8 mouse cellular contexts compared by ENCODE assay signal in the genomic region with DNA sequence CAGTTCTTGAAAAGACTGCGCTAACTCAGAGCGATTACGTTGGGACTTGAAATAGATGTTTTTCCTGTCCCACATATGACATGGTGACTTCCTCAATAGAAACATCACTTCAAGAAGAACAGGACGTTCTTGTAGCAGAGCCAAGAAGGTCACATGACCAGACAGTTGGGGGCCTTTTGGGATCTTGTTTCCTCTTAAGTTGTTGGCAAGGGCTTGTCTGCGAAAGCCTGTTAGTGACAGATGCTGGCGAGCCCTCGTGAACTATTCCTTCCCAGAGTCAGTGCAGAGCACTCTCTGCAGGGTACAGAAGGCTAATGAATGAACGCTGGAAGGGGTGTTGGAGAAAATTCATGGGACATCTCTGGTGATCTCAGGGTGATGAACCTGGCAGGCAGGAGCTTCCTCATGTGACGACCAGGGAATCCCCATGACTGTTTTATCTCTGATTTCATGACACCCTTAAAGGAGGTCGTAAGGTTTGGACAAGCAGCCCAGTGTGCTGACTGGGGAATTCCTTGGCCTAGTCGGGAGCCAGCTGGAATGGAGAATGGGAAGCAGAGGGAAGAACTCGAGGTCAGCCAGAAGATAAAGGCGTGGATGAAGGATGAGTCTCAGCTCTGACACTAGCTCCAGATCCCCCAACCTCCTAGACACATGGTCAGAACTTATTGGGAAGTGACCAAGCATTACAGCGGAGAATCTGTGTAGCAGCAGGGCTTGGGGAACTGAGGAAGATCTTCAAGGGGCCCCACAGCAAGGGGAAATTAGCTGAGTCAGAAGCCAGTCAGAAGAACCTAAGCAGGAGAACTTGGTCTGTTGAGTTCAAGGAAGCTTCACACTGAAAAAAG. TPM values are rescaled to one million over a fixed set of nuclear protein-coding genes. Genes with fewer than 3 reads are reported as not detected.
DNase-seq lines count a peak whose midpoint lies in the region; ATAC-seq and TF ChIP-seq lines count a peak whose summit lies in the region.

No protein-coding gene starts in this region.

- 47% methylated on average over 14 of the region's 14 CpGs for WGBS in embryonic facial prominence, embryonic 15.5 days
- WGBS in intestine, postnatal 0 days = 49% methylated on average over 14 of the region's 14 CpGs

- H3K4me1 ChIP-seq in embryonic facial prominence, embryonic 15.5 days = peaks cover 17% of the 10 kb centered on the region
- H3K4me1 ChIP-seq in intestine, postnatal 0 days (replicated peaks; ENCODE audit: control insufficient read depth, insufficient read depth, low read length) = no peaks in the 10 kb centered on the region; the same call in 1 of the 2 replicates

- peak; percentile 17 for DNase-seq in cerebellum, adult 9-11 months
- DNase-seq in cerebellum, adult 9-10 months = no peak
- peak; percentile 22 for DNase-seq in 3T3-L1 (ENCODE audit: low read depth, low spot score)
- DNase-seq in lung, postnatal 36 days = peak; percentile 95
- peak; percentile 46 for DNase-seq in thymus, postnatal 25 days
- DNase-seq in layer of hippocampus, postnatal 36 days = no peak

- no peak overlapping the region for H3K9ac ChIP-seq in embryonic facial prominence, embryonic 15.5 days
- H3K9ac ChIP-seq in intestine, postnatal 0 days (ENCODE audit: low read depth, low read length) = no peak overlapping the region

- peak; percentile 47; the same call in 1 of the 2 replicates for ATAC-seq in embryonic facial prominence, embryonic 15.5 days (ENCODE audit: insufficient number of reproducible peaks, low FRiP score, low TSS enrichment, low read depth)
- peak; percentile 67; the same call in 1 of the 2 replicates for ATAC-seq in intestine, postnatal 0 days

- H3K27me3 ChIP-seq in embryonic facial prominence, embryonic 15.5 days = no peaks in the 10 kb centered on the region
- H3K27me3 ChIP-seq in intestine, postnatal 0 days (replicated peaks; ENCODE audit: control insufficient read depth, insufficient read depth, low read length) = no peaks in the 10 kb centered on the region

- no peak for TF ChIP-seq CTCF in intestine, postnatal 0 days (IDR thresholded peaks at IDR 0.05; ENCODE audit: low read depth)

- H3K4me2 ChIP-seq in embryonic facial prominence, embryonic 15.5 days (replicated peaks) = no peak overlapping the region
- peak overlapping the region; percentile 30; the same call in 1 of the 2 replicates for H3K4me2 ChIP-seq in intestine, postnatal 0 days (replicated peaks; ENCODE audit: low read depth)

- H3K27ac ChIP-seq in embryonic facial prominence, embryonic 15.5 days (replicated peaks) = peak overlapping the region; percentile 82
- peak overlapping the region; percentile 64 for H3K27ac ChIP-seq in intestine, postnatal 0 days (ENCODE audit: low read depth, low read length)

- H3K9me3 ChIP-seq in embryonic facial prominence, embryonic 15.5 days (replicated peaks) = no peaks in the 10 kb centered on the region
- H3K9me3 ChIP-seq in intestine, postnatal 0 days (ENCODE audit: control insufficient read depth) = no peaks in the 10 kb centered on the region

- no peak overlapping the region for H3K4me3 ChIP-seq in embryonic facial prominence, embryonic 15.5 days (replicated peaks)
- H3K4me3 ChIP-seq in intestine, postnatal 0 days (ENCODE audit: low read depth, low read length) = no peak overlapping the region

- H3K36me3 ChIP-seq in embryonic facial prominence, embryonic 15.5 days = no peaks in the 10 kb centered on the region
- no peaks in the 10 kb centered on the region for H3K36me3 ChIP-seq in intestine, postnatal 0 days (ENCODE audit: control insufficient read depth, insufficient read depth)

RNA-seq across cellular contexts. Expression of gene Fos, which starts 59.1 kb away (rescaled TPM):
- 22.7 and 23.9 TPM in 2 replicates for polyA plus RNA-seq in embryonic facial prominence, embryonic 15.5 days (2015; fragmentation: Nextera tagmentation; extraction: Ambion mirVana)
- 22.4 and 27.1 TPM in 2 replicates for polyA plus RNA-seq in intestine, postnatal 0 days (2015; fragmentation: Nextera tagmentation; extraction: Ambion mirVana)
- total RNA-seq in layer of hippocampus, postnatal 36 days (2021) = 10 to 100 TPM; 14.6 to 17.2 TPM

Comparison
In these comparisons a context has a peak if more than half of its experiments do, and no peak if none do; other contexts are left out.
1. DNase-seq: peak in cerebellum, adult 9-11 months (single experiment), 3T3-L1 (single experiment), lung, postnatal 36 days (single experiment) and thymus, postnatal 25 days (single experiment); none in cerebellum, adult 9-10 months (single experiment) and layer of hippocampus, postnatal 36 days (0 of 2).